Mouse (Mus musculus) midbrain, embryonic 11.5 days (tissue): Measurements from ENCODE around the gene Cideb. TPM values are rescaled to one million over a fixed set of nuclear protein-coding genes. Genes with fewer than 3 reads are reported as not detected.
"Not testable (repeated sequence)": the region's sequence is repeated elsewhere in the genome, so short reads cannot be mapped to it uniquely, and the experiment has no call there.

Experiments used
- ATAC-seq: fragments of 200-750 bp; cut with Nextera tagmentation; 2 replicates; pipeline ENCODE4 v1.8.0; 2017; ENCODE audit warnings: moderate TSS enrichment, moderate library complexity; ENCODE audit not compliant: low FRiP score
- DNase-seq: peaks from one replicate; pipeline ENCODE4 v3.0.0; 2015; ENCODE audit warnings: low spot score; ENCODE audit errors: missing footprints
- H3K27ac ChIP-seq: fragments of 300-500 bp; sonication (generic); 2 replicates; pipeline ENCODE4 v1.5.1; 2014; ENCODE audit warnings: low read depth, low read length
- H3K27me3 ChIP-seq: fragments of 300-500 bp; sonication (generic); 2 replicates; pipeline ENCODE4 v1.6.1; 2014; ENCODE audit warnings: mild to moderate bottlenecking, low read length, moderate library complexity, mixed read lengths; ENCODE audit not compliant: control insufficient read depth, insufficient read depth
- H3K36me3 ChIP-seq: fragments of 300-500 bp; sonication (generic); 2 replicates; pipeline ENCODE4 v1.6.1; 2014; ENCODE audit warnings: mild to moderate bottlenecking, low read length, moderate library complexity, mixed read lengths; ENCODE audit not compliant: control insufficient read depth, insufficient read depth
- H3K4me1 ChIP-seq: fragments of 300-500 bp; sonication (generic); 2 replicates; pipeline ENCODE4 v1.6.1; 2014; ENCODE audit warnings: low read length; ENCODE audit not compliant: control insufficient read depth, insufficient read depth
- H3K4me2 ChIP-seq: fragments of 300-500 bp; sonication (generic); 2 replicates; pipeline ENCODE4 v1.6.1; 2014; ENCODE audit warnings: mild to moderate bottlenecking, moderate library complexity
- H3K4me3 ChIP-seq: fragments of 300-500 bp; sonication (generic); 2 replicates; pipeline ENCODE4 v1.5.1; 2014; ENCODE audit warnings: low read depth, low read length
- H3K9ac ChIP-seq: fragments of 300-500 bp; sonication (generic); 2 replicates; pipeline ENCODE4 v1.6.1; 2014; ENCODE audit warnings: low read length
- H3K9me3 ChIP-seq: fragments of 300-500 bp; sonication (generic); 2 replicates; pipeline ENCODE4 v1.6.1; 2016; ENCODE audit warnings: low read length; ENCODE audit not compliant: control insufficient read depth
- WGBS: fragments of 180-500 bp; shearing (Covaris S2); extraction: QIAGEN DNeasy Blood & Tissue Kit; methylation state at CpG from one replicate; pipeline ENCODE4 v1.1.7; 2014; 5-methylcytosine and 5-hydroxymethylcytosine counted together
- polyA plus RNA-seq: library from polyadenylated mRNA; unstranded; fragments of >200 nt; fragmentation: Nextera tagmentation; extraction: Ambion mirVana; gene quantifications from 2 replicates; pipeline ENCODE4 v1.2.1, GENCODE M21; 2014

Gene Cideb
- polyA plus RNA-seq, 1 experiment from 2014 or later, result 0.22 TPM

DNA sequence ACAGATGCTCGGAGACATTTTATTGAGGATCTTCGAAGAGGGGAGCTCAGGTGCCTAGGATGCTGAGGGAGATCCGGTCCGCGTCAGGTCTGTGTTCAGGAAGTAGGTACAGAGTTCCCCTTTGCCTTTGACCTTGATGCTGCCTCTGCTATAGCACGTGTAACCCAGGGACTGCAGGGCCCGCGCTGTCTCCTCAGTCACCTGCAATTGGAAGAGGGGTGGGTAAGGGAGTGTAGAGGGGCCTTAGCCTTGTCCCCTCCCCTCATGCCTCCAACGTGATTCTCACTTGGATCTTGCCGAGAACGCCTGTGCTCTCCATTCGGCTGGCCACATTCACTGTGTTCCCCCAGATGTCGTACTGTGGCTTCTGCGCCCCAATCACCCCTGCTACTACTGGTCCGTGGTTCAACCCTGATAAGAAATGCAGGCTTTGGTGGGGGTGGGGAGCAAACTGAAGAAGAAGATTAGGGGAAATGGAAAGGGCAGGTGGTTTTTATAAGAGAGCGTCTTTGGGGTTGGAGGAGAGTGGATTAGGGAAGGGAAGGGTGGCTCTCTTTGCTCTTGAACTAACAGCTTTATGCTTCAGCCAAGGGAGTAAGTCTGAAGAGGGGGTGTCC, 10.9 kb upstream of the Cideb start:
- no peaks in the 10 kb centered on the region for H3K36me3 ChIP-seq
- 71% methylated on average over 16 of the region's 16 CpGs for WGBS
- DNase-seq (no peak), ATAC-seq (no peak)
- no peaks in the 10 kb centered on the region for H3K9me3 ChIP-seq
- no peak overlapping the region for H3K27ac ChIP-seq
- no peak overlapping the region for H3K9ac ChIP-seq
- no peak overlapping the region for H3K4me3 ChIP-seq
- H3K4me1 ChIP-seq, result peaks cover 7% of the 10 kb centered on the region; the same call in 1 of the 2 replicates
- no peak overlapping the region for H3K4me2 ChIP-seq
- peaks cover 28% of the 10 kb centered on the region for H3K27me3 ChIP-seq

DNA sequence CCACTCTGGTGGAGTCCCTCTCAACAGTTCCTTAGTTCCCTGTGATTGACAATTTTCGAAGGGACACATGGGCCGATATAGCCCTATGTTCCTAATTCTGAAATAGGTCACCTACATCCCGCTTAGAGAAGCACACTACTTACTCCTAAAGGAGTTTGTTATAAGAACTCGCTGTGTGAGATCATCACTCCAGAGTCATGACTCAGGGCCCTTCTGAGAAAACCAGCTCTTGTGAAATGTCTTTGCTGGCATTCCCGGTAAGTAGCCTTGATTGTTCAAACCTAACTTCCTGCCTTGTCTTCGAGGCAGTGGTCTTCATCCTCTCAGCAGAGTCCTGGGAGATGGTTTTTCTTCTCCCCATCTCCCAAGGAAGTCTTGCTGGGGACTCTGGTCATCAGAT, 10.3 kb upstream of the Cideb start:
- Histone ChIP-seq H3K27me3 (peaks cover 31% of the 10 kb centered on the region), H3K4me3 (no peak overlapping the region), H3K36me3 (no peaks in the 10 kb centered on the region), H3K4me1 (peaks cover 7% of the 10 kb centered on the region; the same call in 1 of the 2 replicates), H3K4me2 (no peak overlapping the region), H3K27ac (no peak overlapping the region), H3K9me3 (no peaks in the 10 kb centered on the region), H3K9ac (no peak overlapping the region)
- ATAC-seq, result 0 out of 2 replicates have a peak, but pooled peaks have one; percentile 7
- DNase-seq, result no peak
- 89% methylated on average over 6 of the region's 6 CpGs for WGBS

DNA sequence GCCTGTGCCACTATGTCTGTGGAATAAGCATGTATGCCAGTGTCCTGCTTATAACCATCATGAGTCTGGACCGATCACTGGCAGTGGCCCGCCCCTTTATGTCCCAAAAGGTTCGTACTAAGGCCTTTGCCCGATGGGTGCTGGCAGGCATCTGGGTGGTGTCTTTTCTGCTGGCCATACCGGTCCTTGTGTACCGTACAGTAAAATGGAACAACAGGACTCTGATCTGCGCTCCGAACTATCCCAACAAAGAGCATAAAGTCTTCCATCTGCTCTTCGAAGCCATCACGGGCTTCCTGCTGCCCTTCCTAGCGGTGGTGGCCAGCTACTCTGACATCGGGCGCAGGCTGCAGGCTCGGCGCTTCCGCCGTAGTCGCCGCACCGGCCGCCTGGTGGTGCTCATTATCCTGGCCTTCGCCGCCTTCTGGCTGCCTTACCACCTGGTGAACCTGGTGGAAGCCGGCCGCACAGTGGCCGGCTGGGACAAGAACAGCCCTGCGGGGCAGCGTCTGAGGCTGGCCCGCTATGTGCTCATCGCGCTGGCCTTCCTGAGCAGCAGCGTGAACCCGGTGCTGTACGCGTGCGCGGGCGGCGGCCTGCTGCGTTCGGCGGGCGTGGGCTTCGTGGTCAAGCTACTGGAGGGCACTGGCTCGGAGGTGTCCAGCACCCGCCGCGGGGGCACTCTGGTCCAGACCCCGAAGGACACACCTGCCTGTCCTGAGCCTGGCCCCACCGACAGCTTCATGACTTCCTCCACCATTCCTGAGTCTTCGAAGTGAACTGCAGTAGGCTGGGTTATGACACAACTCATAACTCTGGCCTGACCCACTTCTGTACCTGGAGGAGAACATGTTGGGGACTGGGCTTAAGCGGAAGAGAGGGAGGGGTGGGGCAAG, 9.5 kb upstream of the Cideb start:
- Histone ChIP-seq H3K4me2 (peak overlapping the region; percentile 70), H3K9me3 (no peaks in the 10 kb centered on the region), H3K36me3 (no peaks in the 10 kb centered on the region), H3K27me3 (peaks cover 37% of the 10 kb centered on the region), H3K4me3 (peak overlapping the region; percentile 33), H3K27ac (no peak overlapping the region), H3K9ac (peak overlapping the region; percentile 60), H3K4me1 (peaks cover 7% of the 10 kb centered on the region; the same call in 1 of the 2 replicates)
- 12% methylated on average over 52 of the region's 52 CpGs for WGBS
- peak; percentile 69; the same call in 1 of the 2 replicates for ATAC-seq
- DNase-seq, result peak; percentile 92

GRCm38 (mm10) chr14:55765696-55766095, 7.4 kb upstream of the Cideb start, which contains the start of gene Ltb4r1:
Ltb4r1 (plus strand) TSS chr14:55765962.
- peaks cover 58% of the 10 kb centered on the region for H3K27me3 ChIP-seq
- H3K9me3 ChIP-seq, result no peaks in the 10 kb centered on the region
- peaks cover 15% of the 10 kb centered on the region; the same call in 1 of the 2 replicates for H3K4me1 ChIP-seq
- no peak for ATAC-seq
- H3K4me2 ChIP-seq, result no peak within 1 kb of the TSS
- H3K4me3 ChIP-seq, result no peak within 1 kb of the TSS
- no peak within 1 kb of the TSS for H3K9ac ChIP-seq
- WGBS, result 77% methylated on average over 4 of the region's 4 CpGs
- H3K27ac ChIP-seq, result no peak within 1 kb of the TSS
- DNase-seq, result no peak
- no peaks in the 10 kb centered on the region for H3K36me3 ChIP-seq

GRCm38 (mm10) chr14:55763166-55763565, 4.9 kb upstream of the Cideb start:
- DNase-seq (no peak), ATAC-seq (no peak)
- Histone ChIP-seq H3K9ac (no peak overlapping the region), H3K4me3 (no peak overlapping the region), H3K27ac (no peak overlapping the region), H3K4me1 (peaks cover 15% of the 10 kb centered on the region; the same call in 1 of the 2 replicates), H3K4me2 (no peak overlapping the region), H3K9me3 (no peaks in the 10 kb centered on the region), H3K27me3 (peaks cover 55% of the 10 kb centered on the region), H3K36me3 (no peaks in the 10 kb centered on the region)
- WGBS, result 65% methylated on average over 7 of the region's 7 CpGs

- ATAC-seq, result peak; percentile 75
- H3K36me3 ChIP-seq, result no peaks in the 10 kb centered on the region
- under 1% methylated on average over 65 of the region's 77 CpGs for WGBS
These were observed 4.0 kb upstream of the Cideb start for GRCm38 (mm10) chr14:55762001-55762821.

GRCm38 (mm10) chr14:55761163-55761562, 2.9 kb upstream of the Cideb start, which contains the start of gene Ltb4r2:
Ltb4r2 (plus strand) TSS chr14:55761428.
- ATAC-seq, result no peak
- no peak within 1 kb of the TSS for H3K27ac ChIP-seq

More at GRCm38 (mm10) chr14:55762001-55762821, 4.0 kb upstream of the Cideb start:
- Histone ChIP-seq H3K4me3 (peak overlapping the region; percentile 47), H3K9me3 (no peaks in the 10 kb centered on the region), H3K27ac (no peak overlapping the region), H3K4me2 (peak overlapping the region; percentile 88), H3K27me3 (peaks cover 47% of the 10 kb centered on the region), H3K4me1 (peaks cover 7% of the 10 kb centered on the region; the same call in 1 of the 2 replicates), H3K9ac (peak overlapping the region; percentile 67)
- DNase-seq, result peak; percentile 97

DNA sequence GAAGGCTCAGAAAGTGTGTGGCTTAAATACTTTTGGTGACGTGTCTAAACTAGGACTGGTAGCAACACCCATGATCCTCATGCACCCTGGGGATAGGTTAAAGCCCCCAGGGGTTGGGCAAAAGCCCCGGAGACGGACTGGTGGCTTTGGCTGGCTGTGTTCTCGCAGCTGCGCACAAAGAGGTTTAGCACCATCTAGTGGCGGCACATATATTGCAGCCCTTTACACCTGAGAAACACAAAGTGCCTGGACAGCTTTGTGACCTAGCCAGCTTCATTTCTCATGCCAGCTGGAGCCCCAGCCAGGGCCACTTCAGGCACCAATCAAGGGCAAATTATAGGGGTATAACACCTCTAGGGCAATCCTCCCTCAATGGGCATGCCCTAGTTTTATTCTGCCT, 1.9 kb upstream of the Cideb start:
- not testable (repeated sequence) for H3K36me3 ChIP-seq, H3K27ac ChIP-seq, H3K9ac ChIP-seq, H3K9me3 ChIP-seq, H3K4me1 ChIP-seq, H3K4me3 ChIP-seq
- peaks cover 38% of the 10 kb centered on the region for H3K27me3 ChIP-seq
- ATAC-seq, result peak; percentile 38; the same call in 1 of the 2 replicates
- H3K4me2 ChIP-seq, result peak overlapping the region; percentile 15; the same call in 1 of the 2 replicates
- peak; percentile 98 for DNase-seq
- 3% methylated on average over 6 of the region's 6 CpGs for WGBS

More at GRCm38 (mm10) chr14:55761163-55761562, 2.9 kb upstream of the Cideb start, which contains the start of gene Ltb4r2:
- DNase-seq, result no peak
- no peaks in the 10 kb centered on the region for H3K36me3 ChIP-seq
- H3K9ac ChIP-seq, result peak within 1 kb of the TSS; percentile 67
- H3K4me1 ChIP-seq, result peaks cover 7% of the 10 kb centered on the region; the same call in 1 of the 2 replicates
- peak within 1 kb of the TSS; percentile 47 for H3K4me3 ChIP-seq
- peak within 1 kb of the TSS; percentile 88 for H3K4me2 ChIP-seq
- peaks cover 39% of the 10 kb centered on the region for H3K27me3 ChIP-seq
- 72% methylated on average over 6 of the region's 6 CpGs for WGBS
- H3K9me3 ChIP-seq, result no peaks in the 10 kb centered on the region
